Mouse (Mus musculus): ENCODE data around the gene Vrk2.

- TF ChIP-seq POLR2A (IDR thresholded peaks at IDR 0.05; ENCODE audit: borderline replicate concordance, insufficient read depth, low read length), result no peak
- no peak for TF ChIP-seq CTCF (IDR thresholded peaks at IDR 0.05; ENCODE audit: borderline replicate concordance, insufficient read depth, low read depth, low read length)
Observed at GRCm38 (mm10) chr11:26421472-26421871, 172.3 kb downstream of the Vrk2 start.
